Mouse (Mus musculus) liver, adult 2 months (tissue): Measurements from ENCODE around the gene Aox3.

Experiments used
- CTCF ChIP-seq: fragments of 200-500 bp; IDR thresholded peaks from 2 replicates; pipeline ENCODE4 v1.5.1; 2011; ENCODE audit warnings: low read depth, low read length, control low read depth
- POLR2A ChIP-seq: fragments of 200-500 bp; IDR thresholded peaks from 2 replicates; pipeline ENCODE4 v1.6.1; 2011; ENCODE audit warnings: low read length, control low read depth; ENCODE audit not compliant: insufficient read depth; ENCODE audit errors: extremely low read depth

GRCm38 (mm10) chr1:58197023-58197422 is 84.1 kb downstream of the Aox3 start:
- TF ChIP-seq CTCF = no peak
- TF ChIP-seq POLR2A = no peak
